Mouse (Mus musculus) skeletal muscle tissue, adult 2 months (tissue): ENCODE data around the gene Grin2c.
A peak's percentile ranks its signal among the peaks of the same experiment; 100 is the strongest.

Source experiments
- DNase-seq: peaks from one replicate; pipeline ENCODE4 v3.0.0-alpha.2; 2012; ENCODE audit warnings: low read depth, low spot score

Gene Grin2c

GRCm38 (mm10) chr11:115283891-115284620 is 17.0 kb upstream of the Grin2c start:
- no peak for DNase-seq

GRCm38 (mm10) chr11:115283486-115283765 is 16.4 kb upstream of the Grin2c start:
- DNase-seq: no peak

- DNase-seq: no peak
These were observed 15.9 kb upstream of the Grin2c start for GRCm38 (mm10) chr11:115282723-115283485.

- no peak for DNase-seq
These were observed 15.3 kb upstream of the Grin2c start for GRCm38 (mm10) chr11:115282295-115282694.

- no peak for DNase-seq
These were observed 12.7 kb upstream of the Grin2c start for GRCm38 (mm10) chr11:115279726-115280125.

GRCm38 (mm10) chr11:115278176-115278575 is 11.1 kb upstream of the Grin2c start:
- DNase-seq: no peak

- DNase-seq: no peak
These were observed 10.5 kb upstream of the Grin2c start for GRCm38 (mm10) chr11:115277604-115277975.

- DNase-seq: peak; percentile 100
These were observed 9.9 kb upstream of the Grin2c start, which contains the start of gene Fdxr for GRCm38 (mm10) chr11:115276780-115277603. Gene Fdxr, minus strand, starts transcription at chr11:115277050.

GRCm38 (mm10) chr11:115275954-115276353 is 8.9 kb upstream of the Grin2c start:
- DNase-seq: no peak

- DNase-seq: no peak
These were observed 8.5 kb upstream of the Grin2c start for GRCm38 (mm10) chr11:115275509-115275908.

- DNase-seq: no peak
These were observed 7.7 kb upstream of the Grin2c start for GRCm38 (mm10) chr11:115274771-115275170.

GRCm38 (mm10) chr11:115274178-115274577 is 7.1 kb upstream of the Grin2c start:
- no peak for DNase-seq

GRCm38 (mm10) chr11:115273735-115274134 is 6.7 kb upstream of the Grin2c start:
- no peak for DNase-seq

- DNase-seq: no peak
These were observed 6.0 kb upstream of the Grin2c start for GRCm38 (mm10) chr11:115272894-115273498.

- no peak for DNase-seq
These were observed 4.4 kb upstream of the Grin2c start for GRCm38 (mm10) chr11:115271481-115271880.

GRCm38 (mm10) chr11:115271052-115271451 is 4.0 kb upstream of the Grin2c start:
- no peak for DNase-seq

GRCm38 (mm10) chr11:115270148-115270861 is 3.3 kb upstream of the Grin2c start:
- DNase-seq: peak; percentile 52

- no peak for DNase-seq
These were observed 2.5 kb upstream of the Grin2c start for GRCm38 (mm10) chr11:115269330-115270066.

- DNase-seq: no peak
These were observed 915 bp upstream of the Grin2c start for GRCm38 (mm10) chr11:115267958-115268357.

- no peak for DNase-seq
These were observed 654 bp downstream of the Grin2c start for GRCm38 (mm10) chr11:115266400-115266778.
